Mouse (Mus musculus): ENCODE data around the gene Ptprg. TPM values are rescaled to one million over a fixed set of nuclear protein-coding genes. Genes with fewer than 3 reads are reported as not detected.
A peak's percentile ranks its signal among the peaks of the same experiment; 100 is the strongest.

The Ptprg gene
- polyA plus RNA-seq, 1 experiment: 11.0 TPM

GRCm38 (mm10) chr14:11857928-11858481 is 304.7 kb downstream of the Ptprg start:
- no peak for DNase-seq (ENCODE audit: low read depth, low spot score)
- WGBS: 60% methylated on average over 3 of the region's 3 CpGs

- 79% methylated on average over 3 of the region's 3 CpGs for WGBS
- no peak for DNase-seq (ENCODE audit: low read depth, low spot score)
Observed at GRCm38 (mm10) chr14:11863286-11863685, 310.0 kb downstream of the Ptprg start.

GRCm38 (mm10) chr14:11864840-11865239 is 311.5 kb downstream of the Ptprg start:
- WGBS: 79% methylated on average over 3 of the region's 3 CpGs
- DNase-seq (ENCODE audit: low read depth, low spot score): no peak

DNA sequence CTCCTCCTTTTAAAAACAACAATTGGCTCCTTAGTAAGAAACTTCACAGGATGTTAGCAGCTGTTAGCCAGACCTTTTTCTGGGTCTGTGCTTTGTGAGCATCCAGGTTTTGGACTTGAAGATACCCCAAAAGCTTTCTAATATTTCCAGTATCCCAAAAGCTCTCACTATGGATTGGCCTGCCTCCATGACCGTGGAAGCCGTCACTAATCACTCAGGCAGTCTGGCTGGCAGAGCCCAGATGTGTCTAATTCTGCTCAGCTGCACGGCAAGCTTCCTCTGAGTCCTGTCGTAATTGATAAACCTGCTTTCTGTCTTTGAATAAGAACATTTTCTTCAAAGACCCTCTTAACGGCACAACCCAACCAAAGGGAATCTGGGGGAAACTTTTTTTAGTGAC is 312.0 kb downstream of the Ptprg start:
- 50% methylated on average over 5 of the region's 5 CpGs for WGBS
- DNase-seq (ENCODE audit: low read depth, low spot score): no peak

DNA sequence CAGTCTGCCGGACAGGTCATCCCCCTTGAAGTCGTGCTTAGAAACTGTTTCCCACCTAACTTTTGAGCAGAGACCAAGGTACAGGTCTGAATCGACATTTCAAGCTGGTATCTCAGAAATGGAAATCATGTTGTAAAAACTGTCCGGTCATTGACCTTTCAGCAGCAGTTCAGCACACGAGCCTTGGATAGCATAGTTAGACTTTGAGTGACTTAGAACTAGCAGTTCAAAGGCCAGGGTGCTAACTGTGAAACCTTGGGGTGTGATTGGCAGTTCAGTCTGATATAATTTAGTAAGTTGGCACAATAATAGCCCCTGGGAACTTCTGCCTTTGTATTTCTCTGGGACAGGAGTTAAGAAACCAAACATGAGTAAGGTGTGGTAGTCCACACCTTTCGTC is 312.5 kb downstream of the Ptprg start:
- WGBS: 45% methylated on average over 6 of the region's 6 CpGs
- DNase-seq (ENCODE audit: low read depth, low spot score): peak; percentile 52

DNA sequence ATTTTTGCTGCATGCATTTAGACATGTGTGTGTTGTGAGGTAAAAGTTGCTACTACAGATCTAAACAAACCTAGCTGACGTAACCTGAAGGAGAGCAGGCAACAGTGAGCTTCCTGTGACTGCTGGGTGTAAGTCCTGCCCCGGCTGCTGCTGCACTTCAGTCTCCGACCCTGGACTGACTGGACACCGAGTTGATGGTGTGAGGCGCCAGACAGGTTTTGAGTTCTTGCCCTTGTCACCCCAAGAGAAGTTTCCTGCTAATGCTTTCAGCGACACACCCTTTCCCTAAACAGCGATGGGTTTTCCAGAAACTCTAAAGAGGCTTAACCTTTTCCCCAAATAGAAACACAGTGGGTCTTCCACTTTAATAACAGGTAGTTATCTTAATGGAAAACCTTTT is 313.1 kb downstream of the Ptprg start:
- DNase-seq (ENCODE audit: low read depth, low spot score): no peak
- WGBS: 80% methylated on average over 7 of the region's 7 CpGs

DNA sequence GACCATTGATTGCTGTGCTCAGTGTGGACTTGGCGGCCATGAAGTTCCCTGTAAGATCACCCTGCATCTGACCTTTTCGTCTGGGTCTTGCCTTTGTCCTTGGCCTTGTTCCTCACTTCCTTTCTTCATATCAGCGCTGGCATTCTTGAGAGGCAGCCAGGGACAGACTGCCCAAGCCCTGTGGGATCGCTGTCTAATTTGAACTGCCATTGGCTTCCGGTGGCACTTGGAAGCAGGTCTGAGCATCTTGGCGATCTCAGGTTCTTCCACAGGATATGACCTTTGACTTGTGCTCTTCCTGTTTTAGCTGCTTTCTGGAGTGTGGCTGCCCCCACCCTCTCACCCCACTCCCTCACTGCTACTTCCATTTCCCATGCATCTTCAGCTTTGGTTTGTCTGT is 315.3 kb downstream of the Ptprg start:
- DNase-seq (ENCODE audit: low read depth, low spot score): no peak
- WGBS: 78% methylated on average over 6 of the region's 6 CpGs

DNA sequence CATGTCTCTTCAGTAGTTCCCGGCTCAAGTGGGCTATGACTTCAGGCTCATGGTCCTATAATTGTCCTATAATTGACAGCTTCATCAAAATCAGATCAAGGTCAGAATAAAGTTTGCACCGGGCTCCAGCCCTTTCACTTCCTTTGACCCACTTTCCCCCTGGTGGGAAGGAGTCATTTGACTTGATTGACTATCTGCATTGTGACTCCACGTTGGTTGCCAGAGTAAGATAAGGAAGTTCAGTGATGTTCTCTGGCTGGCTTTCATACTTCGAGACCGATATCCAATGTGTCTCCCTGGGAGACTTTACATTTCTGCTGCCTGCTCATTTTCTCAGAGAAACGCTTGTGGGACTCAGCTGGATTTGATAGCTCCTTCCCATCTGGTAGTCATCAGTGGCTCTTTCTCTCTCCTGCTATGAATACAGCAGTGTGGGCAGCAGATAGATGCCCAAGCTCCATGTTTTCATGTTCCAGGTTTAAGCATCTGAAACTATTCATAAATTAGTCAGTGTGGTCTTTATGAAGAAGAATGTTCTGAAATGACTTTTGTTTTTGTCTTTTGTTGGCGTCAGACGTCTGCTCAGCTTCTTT is 318.5 kb downstream of the Ptprg start:
- WGBS: 74% methylated on average over 8 of the region's 8 CpGs
- DNase-seq (ENCODE audit: low read depth, low spot score): no peak

DNA sequence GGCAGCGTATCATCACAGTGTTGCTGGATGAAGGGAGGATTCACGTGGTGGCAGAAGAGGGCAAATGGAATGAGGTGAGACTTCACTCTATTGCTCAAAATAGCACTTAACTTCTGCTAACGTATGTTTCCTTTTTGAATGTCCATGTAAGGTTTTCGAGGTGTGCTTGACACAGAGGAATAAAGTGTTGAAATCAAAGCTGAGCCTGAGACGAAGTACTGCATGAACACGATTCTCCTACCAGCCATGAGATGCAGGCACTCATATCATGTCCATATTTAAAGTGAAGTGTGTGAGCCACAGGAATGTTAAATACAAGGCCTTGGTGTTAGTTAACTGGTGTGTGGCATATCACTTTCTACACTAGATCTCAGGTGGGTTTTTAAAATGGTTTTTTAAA is 320.9 kb downstream of the Ptprg start:
- WGBS: 95% methylated on average over 6 of the region's 6 CpGs
- DNase-seq (ENCODE audit: low read depth, low spot score): no peak

- no peak for DNase-seq (ENCODE audit: low read depth, low spot score)
- 87% methylated on average over 11 of the region's 11 CpGs for WGBS
Observed at GRCm38 (mm10) chr14:11874960-11875889, 321.9 kb downstream of the Ptprg start.

GRCm38 (mm10) chr14:11881082-11881481 is 327.8 kb downstream of the Ptprg start:
- 85% methylated on average over 3 of the region's 3 CpGs for WGBS
- DNase-seq (ENCODE audit: low read depth, low spot score): no peak

GRCm38 (mm10) chr14:11883142-11883921 is 330.0 kb downstream of the Ptprg start:
- DNase-seq (ENCODE audit: low read depth, low spot score): no peak
- WGBS: 56% methylated on average over 10 of the region's 10 CpGs

- WGBS: 67% methylated on average over 5 of the region's 5 CpGs
- no peak for DNase-seq (ENCODE audit: low read depth, low spot score)
Observed at GRCm38 (mm10) chr14:11883995-11884394, 330.7 kb downstream of the Ptprg start.

DNA sequence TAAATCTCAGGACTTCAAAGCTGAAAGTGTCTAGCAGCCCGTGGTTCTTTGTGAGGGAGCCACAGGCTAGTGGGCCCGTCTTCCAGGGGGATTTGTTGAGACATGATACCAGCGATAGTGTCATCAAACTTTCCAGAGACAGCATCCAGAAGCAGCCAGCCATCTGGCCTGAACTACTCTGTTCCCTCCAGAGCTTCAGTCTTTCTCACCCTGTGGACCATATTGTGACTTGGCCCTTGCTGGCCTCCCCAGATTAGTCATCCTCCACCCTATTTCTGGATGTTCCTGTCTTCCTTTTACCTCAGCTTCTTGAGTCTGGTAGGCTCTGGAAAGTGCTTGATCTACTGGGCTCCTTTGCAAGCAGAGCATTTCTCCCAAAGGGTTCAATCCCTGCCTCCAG is 333.1 kb downstream of the Ptprg start:
- 85% methylated on average over 3 of the region's 3 CpGs for WGBS
- no peak for DNase-seq (ENCODE audit: low read depth, low spot score)

GRCm38 (mm10) chr14:11890890-11891289 is 337.6 kb downstream of the Ptprg start:
- DNase-seq (ENCODE audit: low read depth, low spot score): no peak
- WGBS: 75% methylated on average over 3 of the region's 3 CpGs

DNA sequence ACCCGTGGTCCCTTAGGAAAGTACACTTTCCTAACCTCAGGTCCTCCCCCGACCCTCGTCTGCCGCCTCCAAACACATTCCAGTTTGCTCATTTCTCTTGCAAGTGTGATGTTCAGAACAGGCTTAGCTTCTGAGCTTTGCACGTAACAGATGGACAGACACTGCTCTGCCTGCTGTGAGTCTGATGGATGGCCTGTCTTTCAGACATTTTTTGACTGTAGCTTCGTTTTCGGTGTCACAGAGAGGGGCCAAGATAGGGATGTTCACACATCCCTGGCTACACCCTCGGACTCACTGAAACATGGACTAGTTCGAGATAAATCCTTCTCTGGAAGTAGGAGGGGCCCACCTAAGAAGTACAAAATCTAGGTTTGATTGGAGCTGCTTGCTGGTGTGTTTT is 339.3 kb downstream of the Ptprg start:
- WGBS: 75% methylated on average over 9 of the region's 9 CpGs
- DNase-seq (ENCODE audit: low read depth, low spot score): no peak

DNA sequence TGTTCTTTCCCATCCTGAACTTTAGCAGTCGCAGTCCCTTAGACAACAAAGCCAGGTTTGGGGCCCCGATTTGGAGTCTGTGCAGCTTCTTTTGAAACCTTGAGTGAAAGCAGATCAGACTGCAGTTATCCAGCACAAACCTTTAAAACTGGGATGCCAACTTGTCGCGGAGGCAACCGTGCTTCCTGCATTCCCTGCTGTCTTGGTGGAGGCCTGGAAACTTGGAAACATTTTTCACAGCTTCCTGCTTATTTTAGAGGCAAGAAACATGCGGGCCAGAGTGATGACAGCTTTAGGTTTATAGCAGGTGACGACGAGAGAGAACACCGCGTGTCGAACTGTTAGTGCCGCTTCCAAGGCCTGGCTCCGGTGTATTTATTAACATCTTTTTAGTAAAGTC is 342.2 kb downstream of the Ptprg start:
- DNase-seq (ENCODE audit: low read depth, low spot score): no peak
- WGBS: 78% methylated on average over 13 of the region's 13 CpGs

DNA sequence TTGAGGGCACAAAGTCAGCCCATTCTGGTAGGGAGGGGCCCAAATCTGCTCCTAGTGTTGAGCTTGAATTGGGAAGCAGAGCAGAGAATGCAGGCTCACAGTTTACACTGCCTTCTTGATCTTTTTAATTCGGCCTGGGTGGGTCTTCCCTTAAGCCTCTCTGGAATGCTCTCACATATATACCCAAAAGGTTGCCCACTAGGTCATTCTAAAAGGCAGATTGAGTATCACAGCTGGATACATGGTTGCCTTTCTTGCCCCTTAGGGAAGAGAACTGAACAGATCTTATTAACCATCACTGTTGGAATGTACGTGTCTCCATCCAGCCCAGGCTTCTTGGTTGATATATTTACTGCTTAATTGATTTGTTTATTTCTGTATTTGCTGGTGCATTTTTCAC is 349.5 kb downstream of the Ptprg start:
- 75% methylated on average over 2 of the region's 2 CpGs for WGBS
- no peak for DNase-seq (ENCODE audit: low read depth, low spot score)

DNA sequence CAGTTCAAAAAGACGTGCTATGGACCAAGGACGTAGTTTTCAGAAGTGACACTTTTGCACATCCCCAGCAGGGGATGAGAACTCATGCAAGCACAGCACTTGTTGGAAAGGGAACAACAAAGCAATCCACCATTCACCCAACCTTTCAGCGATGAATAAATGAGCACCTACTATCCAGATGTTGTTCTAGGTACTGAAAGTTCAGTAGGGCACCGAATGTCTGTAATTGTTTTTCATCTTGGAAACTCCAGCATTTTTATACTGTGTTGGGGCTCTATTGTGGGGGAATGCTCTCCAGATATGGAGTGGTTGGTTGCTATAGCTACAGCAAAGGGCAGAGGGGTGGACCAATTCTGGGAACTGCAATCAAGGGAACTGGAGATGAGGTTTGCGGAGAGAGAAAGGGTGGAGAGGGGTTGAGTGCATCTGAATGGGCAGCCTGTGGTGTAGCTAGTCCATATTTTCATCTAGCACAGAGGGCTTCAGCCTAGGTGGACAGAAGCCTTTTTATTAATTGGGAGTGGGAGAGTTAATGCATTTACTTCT is 352.9 kb downstream of the Ptprg start:
- no peak for DNase-seq (ENCODE audit: low read depth, low spot score)
- 88% methylated on average over 5 of the region's 5 CpGs for WGBS

GRCm38 (mm10) chr14:11912253-11912652 is 358.9 kb downstream of the Ptprg start:
- WGBS: 89% methylated on average over 1 of the region's 1 CpGs
- DNase-seq (ENCODE audit: low read depth, low spot score): no peak
